Mouse (Mus musculus) lung, adult 18-20 months (tissue): ENCODE results near the gene Pla2g3.

ENCODE experiments used
- DNase-seq, 2 experiments: peaks; one replicate each; pipeline ENCODE4 v3.0.0; 2022; ENCODE audit warnings: mixed read lengths in 2 of 2

Gene Pla2g3

GRCm38 (mm10) chr11:3521339-3522224 is 33.5 kb downstream of the Pla2g3 start:
- no peak for DNase-seq

DNA sequence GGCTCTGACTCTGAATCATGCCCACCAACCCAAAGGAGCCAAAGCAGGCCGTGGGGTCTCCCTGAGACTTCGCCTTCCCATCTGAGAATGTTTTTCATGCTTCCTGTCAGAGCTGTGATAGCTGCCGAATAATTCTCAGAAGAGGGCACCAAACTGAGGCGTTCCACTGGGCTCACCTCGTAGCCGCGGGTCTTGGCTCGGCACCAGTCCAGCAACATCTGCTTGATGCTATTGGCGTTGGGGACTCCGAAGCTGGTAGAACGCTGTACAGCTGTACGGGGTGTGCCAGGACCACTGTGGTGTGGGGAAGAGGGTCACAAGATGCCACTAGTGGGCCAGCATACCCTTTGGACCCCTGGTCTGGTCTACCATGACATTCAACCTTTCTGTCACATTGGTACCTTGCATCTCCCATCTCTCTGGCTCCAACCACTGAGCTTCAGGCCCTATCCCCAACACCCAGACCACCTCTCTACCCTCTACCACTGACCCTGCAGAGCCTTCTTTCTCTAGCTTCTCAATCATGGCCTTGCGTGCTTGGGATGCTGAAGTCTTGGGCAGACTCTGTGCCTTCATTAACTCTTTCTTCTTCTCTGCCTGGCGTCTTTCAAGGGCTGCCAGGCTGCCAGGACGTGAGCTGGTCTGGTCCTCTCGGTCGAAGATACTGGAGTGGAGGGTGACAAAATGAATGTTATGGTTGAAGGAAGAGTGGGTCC is 34.4 kb downstream of the Pla2g3 start:
- DNase-seq: no peak

- DNase-seq: no peak
Observed at GRCm38 (mm10) chr11:3523840-3524582, 35.9 kb downstream of the Pla2g3 start.

DNA sequence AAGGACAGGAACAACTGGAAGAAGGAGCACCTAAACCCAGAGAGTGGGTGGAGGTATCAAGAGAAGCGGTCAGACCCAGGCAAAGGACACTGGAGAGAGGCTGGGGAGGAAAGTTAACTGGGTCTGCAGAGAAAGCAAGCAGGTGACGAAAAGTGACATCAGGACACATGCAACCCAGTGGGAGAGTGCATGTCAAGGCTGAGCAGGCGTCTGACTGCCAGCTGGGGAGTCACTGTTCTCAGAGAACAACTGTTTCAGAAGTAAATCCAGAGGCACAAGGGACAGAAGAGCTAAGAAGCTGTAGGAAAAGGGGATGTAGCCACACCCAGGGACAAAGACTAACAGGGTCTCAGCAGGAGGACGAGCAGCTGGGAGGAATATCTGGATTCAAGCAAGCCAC is 37.5 kb downstream of the Pla2g3 start:
- no peak for DNase-seq

DNA sequence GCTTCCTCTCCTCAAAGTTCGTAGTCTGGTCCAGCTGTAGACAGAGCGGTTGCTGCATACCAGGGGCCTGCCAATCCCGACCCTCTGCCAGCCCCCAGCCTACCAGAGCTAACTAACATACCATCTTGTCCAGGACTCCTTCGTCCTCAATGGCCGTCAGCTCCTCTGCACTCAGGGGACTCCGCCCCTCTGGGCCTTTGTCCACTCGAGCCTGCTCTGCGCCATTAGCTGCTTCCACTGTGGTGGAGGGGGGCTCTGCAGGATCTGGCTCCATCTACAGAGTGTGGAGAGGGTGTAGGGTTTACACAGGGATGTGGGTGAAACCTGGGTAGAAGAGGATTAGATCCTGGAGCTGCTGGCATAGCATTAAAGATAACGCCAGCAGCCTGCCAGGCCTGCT is 38.1 kb downstream of the Pla2g3 start:
- DNase-seq: no peak

DNA sequence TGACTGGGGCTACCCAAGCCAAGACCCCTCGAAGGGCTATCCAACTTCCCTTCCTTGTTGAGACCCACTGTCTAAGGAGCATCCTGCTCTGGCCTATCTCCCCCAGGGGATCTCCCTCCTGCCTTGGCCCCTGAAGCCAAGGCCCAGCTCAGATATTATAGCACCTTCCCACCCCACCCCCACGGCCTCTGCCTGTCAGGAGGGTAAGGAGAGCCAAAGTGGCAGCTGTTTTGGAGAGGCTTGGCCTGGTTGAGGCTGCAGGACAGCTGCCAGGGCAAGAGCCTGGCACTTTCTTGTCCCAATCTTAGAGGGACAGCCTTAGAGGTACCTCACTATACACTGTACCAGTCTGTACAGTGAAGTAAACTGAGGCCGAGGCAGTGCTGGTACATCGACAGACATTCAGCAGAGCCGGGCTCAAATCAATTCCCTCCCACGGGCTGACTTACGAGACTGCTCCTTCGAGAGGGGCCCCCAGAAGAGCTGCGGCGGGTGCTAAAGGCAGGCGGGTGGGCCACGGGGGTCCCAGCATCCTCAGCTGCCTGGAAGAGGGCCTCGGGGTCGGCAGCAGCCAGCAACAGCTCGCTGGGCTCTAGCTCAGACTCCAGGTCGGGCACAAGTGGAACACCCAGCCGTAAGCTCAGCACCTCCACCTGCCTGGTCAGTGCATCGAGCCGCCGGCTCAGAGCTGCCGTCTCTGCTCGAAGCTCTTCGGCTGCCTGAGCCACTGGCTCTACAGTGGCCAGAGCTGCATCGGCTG is 39.1 kb downstream of the Pla2g3 start:
- DNase-seq: no peak

DNA sequence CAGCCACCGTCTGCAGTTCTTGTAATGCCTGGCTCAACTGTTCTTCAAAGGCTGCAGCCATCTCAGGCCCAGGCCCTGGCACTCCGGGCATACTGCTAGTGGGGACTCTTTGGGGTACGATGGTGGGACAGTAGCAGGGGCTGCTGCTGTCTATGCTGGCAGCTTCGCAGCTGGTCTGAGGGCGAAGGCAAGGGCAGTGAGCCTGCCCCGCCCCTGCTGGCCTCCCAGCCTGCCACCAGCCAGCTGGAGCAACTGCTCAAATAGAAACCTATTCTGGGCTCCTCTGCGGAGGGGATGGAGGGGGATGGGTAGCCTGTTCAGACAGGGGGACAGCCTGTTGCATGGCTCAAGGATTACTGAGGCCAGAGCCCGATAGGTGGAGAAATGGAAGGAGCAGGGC is 39.7 kb downstream of the Pla2g3 start:
- no peak for DNase-seq

DNA sequence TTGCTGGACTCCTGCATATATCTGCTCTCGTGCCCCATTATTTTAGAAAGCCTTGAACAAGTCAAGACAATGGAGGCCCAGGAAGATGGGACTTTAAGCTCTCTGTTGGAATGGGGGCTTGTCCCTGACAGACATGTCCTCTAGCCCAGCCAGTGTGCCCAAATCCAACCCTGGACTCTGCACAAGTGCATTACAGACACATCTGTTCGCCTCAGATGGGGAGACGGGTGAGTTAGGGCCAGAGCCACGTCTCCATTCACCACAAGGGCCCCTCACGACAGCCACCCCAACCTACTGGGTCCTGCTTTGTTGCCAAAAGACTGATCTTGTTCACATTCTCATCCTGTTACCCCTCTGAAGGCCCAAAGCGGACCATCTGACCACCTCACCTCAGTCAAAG is 40.1 kb downstream of the Pla2g3 start:
- no peak for DNase-seq

- no peak for DNase-seq
Observed at GRCm38 (mm10) chr11:3529476-3530252, 41.6 kb downstream of the Pla2g3 start.

DNA sequence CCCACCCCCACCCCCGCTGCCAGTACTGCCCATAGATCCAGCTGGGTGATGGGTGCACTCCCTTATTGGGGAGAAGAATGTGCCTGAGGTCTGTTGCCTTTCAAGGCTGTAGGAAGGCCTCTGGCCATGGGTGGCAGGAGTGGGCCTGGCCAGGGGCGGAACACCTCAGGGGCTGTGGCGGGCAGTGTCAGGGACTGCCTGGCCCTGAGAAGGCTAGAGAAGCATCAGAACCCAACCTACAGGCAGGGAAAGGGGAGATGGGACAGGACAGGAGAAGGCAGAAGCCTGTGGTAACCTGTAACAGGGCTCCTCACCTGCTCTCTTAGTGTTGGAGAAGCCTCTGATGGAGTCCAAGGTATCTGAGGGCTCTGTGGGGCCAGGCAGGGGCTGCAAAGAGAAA is 42.6 kb downstream of the Pla2g3 start:
- no peak for DNase-seq

DNA sequence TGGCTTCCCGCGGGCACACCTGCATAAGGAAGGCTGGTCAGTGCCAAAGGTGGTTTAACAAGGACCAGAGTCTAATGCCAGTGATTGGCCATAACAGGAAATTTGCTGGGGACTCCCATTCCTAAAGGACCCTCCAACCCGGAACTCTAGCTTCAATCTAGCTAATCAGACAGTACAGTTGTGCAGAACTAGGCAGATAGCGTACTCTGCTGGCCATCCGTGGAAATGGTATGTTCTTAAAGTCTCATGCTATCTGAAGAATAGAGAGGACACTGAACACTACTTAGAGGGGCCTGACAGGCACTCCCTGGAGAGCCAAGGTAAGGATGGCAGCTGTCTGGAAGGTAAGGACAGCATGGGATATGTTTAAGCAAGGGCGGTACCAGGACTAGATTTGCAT is 43.5 kb downstream of the Pla2g3 start:
- no peak for DNase-seq

DNA sequence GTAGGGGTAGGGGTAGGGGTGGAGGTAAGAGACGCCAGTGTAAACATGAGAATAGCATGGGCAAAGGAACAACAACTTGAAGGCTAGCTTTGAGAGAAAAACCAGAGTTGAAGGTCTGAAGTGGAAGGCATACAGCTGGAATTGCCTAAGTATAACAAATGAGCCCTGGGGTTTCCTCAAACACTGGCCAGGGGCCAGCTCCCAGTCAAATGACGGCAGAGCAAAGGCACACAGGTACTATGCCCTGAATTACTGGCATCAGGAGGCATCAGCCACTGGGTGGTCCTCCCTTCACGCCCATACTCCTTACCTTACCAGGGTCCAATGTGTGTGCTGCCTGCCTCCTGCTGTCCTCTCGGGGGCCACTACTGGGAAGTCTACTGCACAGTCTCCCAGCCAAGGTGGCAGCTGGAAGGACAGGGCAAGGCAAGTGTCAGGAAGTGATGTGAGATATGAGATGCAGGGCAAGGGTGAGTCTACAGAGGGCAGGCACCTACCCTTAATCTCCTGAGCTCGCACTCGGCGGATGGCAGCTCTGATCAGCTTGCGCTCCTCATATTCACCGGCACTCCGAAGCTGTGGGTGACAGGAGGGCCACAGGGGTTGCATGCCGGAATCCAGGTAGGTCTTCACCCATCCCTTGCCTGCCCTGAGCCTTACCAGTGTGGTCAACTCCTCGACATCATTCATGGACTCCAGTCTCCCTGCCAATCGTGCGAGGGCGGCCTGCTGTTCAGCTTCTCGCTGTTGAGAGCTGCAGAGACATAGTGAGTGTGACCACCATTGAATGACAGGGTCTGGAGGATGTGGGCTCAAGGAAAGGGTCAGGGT is 44.2 kb downstream of the Pla2g3 start:
- DNase-seq: no peak

- DNase-seq: no peak
Observed at GRCm38 (mm10) chr11:3533406-3533932, 45.4 kb downstream of the Pla2g3 start.

GRCm38 (mm10) chr11:3534956-3535355 is 46.9 kb downstream of the Pla2g3 start:
- DNase-seq: no peak

DNA sequence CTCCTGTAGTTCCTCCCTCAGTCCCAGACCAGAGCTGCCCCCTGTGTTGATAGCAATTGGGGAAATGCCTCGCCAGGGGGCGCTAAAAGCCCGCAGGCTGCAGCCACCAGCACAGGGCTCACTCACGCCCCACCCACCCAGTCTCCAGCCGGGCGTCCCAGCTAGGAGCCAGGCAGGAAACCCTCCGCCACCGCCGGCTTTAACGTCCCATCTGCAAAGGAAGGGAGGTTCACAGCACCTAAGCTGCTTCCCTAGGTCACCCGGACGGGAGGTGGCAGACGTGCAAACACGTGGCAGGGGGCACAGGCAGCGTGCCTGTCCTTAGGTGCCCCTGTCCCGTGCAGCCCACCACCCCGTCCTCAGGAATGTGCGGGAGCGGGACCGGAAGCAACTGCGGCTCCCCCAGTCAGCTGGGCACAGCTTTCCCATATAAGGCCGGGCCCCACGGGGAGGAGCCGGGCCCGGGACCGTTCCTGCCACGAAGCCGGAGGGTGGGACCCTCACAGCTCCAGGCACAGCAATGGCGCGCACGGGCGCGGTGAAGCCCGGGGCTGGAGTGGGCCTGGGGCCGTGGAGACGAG is 47.4 kb downstream of the Pla2g3 start:
- DNase-seq: peak; percentile 95 to 96

DNA sequence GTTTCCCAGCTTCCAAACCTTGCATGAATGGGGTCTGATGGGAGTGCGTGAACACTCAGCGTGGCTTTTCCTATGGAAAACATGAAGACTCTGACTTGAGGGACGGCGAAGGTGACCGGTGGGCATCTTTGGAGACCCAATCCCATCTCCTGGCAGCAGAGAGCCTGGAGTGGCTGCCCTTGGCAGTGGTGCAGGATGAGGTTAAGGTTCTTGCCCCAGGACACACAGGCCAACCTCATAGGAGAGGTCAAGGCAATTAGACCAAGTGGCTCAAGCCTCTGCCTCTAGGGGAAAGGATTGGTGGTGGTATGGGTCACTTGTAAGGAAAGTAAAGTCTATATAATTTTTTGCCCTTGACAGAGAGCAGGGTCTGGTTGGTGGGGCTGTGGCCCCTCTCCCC is 48.0 kb downstream of the Pla2g3 start:
- no peak for DNase-seq

GRCm38 (mm10) chr11:3536745-3537333 is 48.8 kb downstream of the Pla2g3 start:
- peak; percentile 47 to 52 for DNase-seq

GRCm38 (mm10) chr11:3537711-3538110 is 49.6 kb downstream of the Pla2g3 start:
- DNase-seq: no peak

DNA sequence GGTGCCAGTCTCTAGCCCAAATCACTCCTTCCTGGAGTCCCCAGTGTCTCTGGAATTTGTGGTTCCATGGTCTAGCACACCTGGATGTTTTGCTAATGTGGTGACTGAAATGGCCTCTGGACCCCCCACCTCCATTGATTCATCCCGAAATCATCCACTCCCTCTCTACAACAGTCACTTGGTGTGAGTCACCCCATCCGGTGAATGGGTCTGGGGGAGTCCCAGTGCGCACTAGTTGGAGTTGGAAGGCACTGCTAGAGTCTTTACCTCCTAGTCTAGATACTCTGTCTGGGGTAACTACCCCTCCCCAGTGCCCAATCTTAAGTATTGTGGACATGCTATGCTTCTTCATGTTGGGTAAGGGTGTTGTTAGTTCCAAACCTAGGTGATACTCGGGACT is 50.3 kb downstream of the Pla2g3 start:
- no peak for DNase-seq
